Mouse (Mus musculus) frontal cortex, postnatal 36 days (tissue): Measurements from ENCODE around the gene Iscu.
"Not testable (repeated sequence)": the region's sequence is repeated elsewhere in the genome, so short reads cannot be mapped to it uniquely, and the experiment has no call there.

ENCODE experiments used
- DNase-seq, 2 experiments: peaks; one replicate each; pipeline ENCODE4 v3.0.0; 2022; ENCODE audit warnings: low spot score in 2 of 2

Iscu gene

GRCm38 (mm10) chr5:113788645-113789044 is 16.1 kb downstream of the Iscu start:
- no peak for DNase-seq

- DNase-seq, result no peak
Measured at GRCm38 (mm10) chr5:113789075-113789788, 16.7 kb downstream of the Iscu start.

GRCm38 (mm10) chr5:113790453-113791196 is 18.1 kb downstream of the Iscu start:
- no peak for DNase-seq

GRCm38 (mm10) chr5:113791197-113792095 is 18.9 kb downstream of the Iscu start:
- DNase-seq, result no peak

GRCm38 (mm10) chr5:113796401-113797148 is 24.0 kb downstream of the Iscu start:
- no peak for DNase-seq

GRCm38 (mm10) chr5:113797149-113797882 is 24.8 kb downstream of the Iscu start:
- DNase-seq, result no peak

GRCm38 (mm10) chr5:113798525-113798924 is 26.0 kb downstream of the Iscu start:
- DNase-seq, result no peak

GRCm38 (mm10) chr5:113799691-113800090 is 27.1 kb downstream of the Iscu start:
- DNase-seq, result no peak

GRCm38 (mm10) chr5:113800280-113800679 is 27.7 kb downstream of the Iscu start, which contains the start of gene Tmem119:
Gene Tmem119, minus strand, starts transcription at chr5:113800516.
- DNase-seq, result no peak

GRCm38 (mm10) chr5:113804395-113804966 is 31.9 kb downstream of the Iscu start:
- DNase-seq, result no peak

GRCm38 (mm10) chr5:113805301-113805700 is 32.8 kb downstream of the Iscu start:
- DNase-seq, result no peak

GRCm38 (mm10) chr5:113806414-113806813 is 33.9 kb downstream of the Iscu start:
- DNase-seq, result no peak

GRCm38 (mm10) chr5:113807712-113808111 is 35.2 kb downstream of the Iscu start:
- no peak for DNase-seq

- no peak for DNase-seq
Measured at GRCm38 (mm10) chr5:113808177-113808576, 35.6 kb downstream of the Iscu start.

GRCm38 (mm10) chr5:113810111-113810510 is 37.6 kb downstream of the Iscu start:
- no peak for DNase-seq

GRCm38 (mm10) chr5:113811824-113812420 is 39.4 kb downstream of the Iscu start:
- not testable (repeated sequence) for DNase-seq

- no peak for DNase-seq
Measured at GRCm38 (mm10) chr5:113812638-113813037, 40.1 kb downstream of the Iscu start.

- no peak for DNase-seq
Measured at GRCm38 (mm10) chr5:113813608-113814007, 41.1 kb downstream of the Iscu start.

- DNase-seq, result no peak
Measured at GRCm38 (mm10) chr5:113814111-113815040, 41.8 kb downstream of the Iscu start.
